Mouse (Mus musculus) inflammation-experienced regulatory T-cells, adult 16 weeks (primary cell): ENCODE results near the gene Olfr1220. TPM values are rescaled to one million over a fixed set of nuclear protein-coding genes. Genes with fewer than 3 reads are reported as not detected.

Experiments
- polyA plus RNA-seq: library from polyadenylated mRNA; unstranded; fragments of 100-300 nt; shearing (Covaris generic); gene quantifications from one replicate; pipeline ENCODE4 v1.2.1, GENCODE M21; 2017

Olfr1220 gene
- not detected for polyA plus RNA-seq

DNA sequence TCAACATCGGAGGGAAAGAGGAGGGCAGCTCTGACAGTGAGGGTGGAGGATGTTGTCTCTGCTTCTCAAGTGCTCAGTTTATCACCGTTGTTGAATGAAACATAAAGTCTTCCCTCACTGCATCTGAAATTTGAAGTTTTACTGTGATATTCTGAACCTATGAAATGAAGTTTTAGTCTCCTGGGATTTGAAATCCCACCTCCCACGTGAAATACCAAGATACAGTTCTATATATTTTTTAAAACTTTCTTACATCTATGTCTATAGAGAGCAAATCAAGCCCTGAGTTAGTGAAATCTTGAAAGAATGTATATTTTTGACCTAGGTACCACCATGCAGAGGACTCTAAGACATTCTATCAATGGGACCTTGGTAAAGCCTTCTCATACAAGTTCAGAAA, at the start of gene Olfr1220:
Gene Olfr1220 (minus strand): TSS at position 101 of the 400 bp plus-strand sequence.

DNA sequence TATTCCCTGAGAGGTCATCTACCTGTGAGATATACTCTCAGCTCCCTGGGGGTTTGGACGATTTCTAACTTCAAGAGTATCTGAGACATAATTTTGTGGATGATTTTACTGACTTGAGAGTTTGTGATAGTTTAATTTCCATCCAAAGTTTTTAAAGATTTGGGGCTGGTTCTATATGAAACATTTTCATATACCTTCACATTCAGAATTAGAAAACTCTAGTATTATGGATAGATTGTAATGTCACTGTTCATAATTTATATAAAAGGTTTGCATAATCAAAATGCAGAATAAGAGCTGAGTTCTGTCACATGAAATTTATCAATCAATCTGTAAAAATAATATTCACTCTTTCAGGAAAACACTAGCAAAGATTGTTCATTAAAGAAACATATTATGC, 44.8 kb upstream of the Olfr1220 start, which contains the start of gene Olfr1223:
Gene Olfr1223 (minus strand): TSS at position 101 of the 400 bp plus-strand sequence.

DNA sequence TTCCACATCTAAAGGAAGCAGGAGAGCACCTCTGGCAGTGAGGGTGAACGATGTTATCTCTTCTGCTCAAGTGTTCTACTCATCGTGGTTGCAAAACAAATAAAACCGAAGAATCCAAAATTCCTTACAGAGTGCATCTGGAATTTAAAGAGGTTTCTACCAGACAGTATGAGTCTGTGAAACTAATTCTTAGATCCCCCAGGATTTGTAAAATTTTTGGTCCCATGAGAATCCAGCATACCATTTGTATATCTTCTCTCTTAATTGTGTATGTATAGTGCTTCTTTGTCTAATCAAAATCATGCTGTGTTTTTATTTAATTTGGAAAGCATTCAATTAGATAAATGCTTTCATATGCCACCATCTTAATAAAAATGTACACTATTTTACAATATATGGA, 26.3 kb upstream of the Olfr1220 start, which contains the start of gene Olfr1222:
Gene Olfr1222 (minus strand): TSS at position 101 of the 400 bp plus-strand sequence.

DNA sequence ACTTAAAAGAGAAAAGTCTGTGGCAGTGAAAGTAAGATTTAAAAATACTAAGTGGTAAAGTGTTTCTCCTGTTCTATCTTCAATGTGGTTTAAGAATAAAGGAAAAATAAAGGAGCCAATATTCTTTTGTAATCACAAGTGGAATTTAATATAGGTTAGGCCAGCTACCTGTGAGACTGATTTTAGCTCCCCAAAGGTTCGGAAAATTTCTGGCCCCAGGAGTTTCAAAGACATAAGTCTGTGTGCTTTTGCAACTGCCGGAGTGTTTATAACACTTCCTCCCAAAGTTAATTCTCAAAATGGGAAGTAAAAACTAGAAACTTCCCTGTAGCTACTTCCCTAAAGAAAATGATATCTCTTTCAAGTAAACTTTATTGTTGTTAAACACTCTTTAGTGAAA, 10.5 kb upstream of the Olfr1220 start, which contains the start of gene Olfr1221:
Gene Olfr1221 (minus strand): TSS at position 101 of the 400 bp plus-strand sequence.

DNA sequence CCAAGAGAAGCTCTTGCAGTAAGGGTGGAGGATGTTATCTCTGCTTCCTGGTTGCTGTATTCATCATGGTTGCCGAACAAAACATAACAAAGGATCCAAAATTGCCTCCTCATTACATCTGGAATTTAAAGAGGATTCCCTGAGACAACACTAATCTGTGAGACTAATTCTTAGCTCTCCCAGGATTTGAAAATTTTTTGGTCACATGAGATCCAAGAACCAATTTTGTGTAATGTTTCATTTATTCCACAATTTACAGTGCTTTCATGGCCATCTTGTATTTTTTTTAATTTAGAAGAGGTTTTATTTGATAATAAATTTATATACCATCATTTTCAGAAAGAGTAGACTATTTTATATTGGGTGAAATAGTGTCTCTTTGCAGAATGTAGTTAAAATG, 23.2 kb downstream of the Olfr1220 start, which contains the start of gene Olfr1219:
Gene Olfr1219 (minus strand): TSS at position 101 of the 400 bp plus-strand sequence.

DNA sequence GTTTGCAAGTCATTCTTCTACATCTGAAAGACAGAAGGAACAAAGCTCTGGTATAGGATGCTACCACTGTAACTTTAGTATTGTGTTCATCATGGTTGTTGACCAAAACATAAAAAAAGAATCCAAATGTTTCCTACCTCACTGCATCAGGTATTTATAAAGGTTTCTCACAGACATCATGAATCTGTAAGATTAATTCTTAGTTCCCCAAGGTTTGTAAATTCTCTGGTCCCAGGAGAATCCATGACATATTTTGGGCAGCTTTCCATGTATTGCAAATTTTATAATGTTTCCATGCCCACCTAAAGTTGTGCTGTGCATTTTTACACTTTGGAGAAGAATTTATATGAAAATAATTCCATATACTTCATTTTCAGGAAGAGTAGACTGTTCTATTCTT, 45.5 kb downstream of the Olfr1220 start, which contains the start of gene Olfr1218:
Gene Olfr1218 (minus strand): TSS at position 101 of the 400 bp plus-strand sequence.

Other genes with a start within 250 kb of the Olfr1220 start
- gene Olfr1206, start 243.6 kb downstream of the Olfr1220 start, polyA plus RNA-seq = not detected
- gene Olfr1208, start 204.5 kb downstream of the Olfr1220 start, polyA plus RNA-seq = not detected
- not detected for gene Olfr1209, start 191.7 kb downstream of the Olfr1220 start, polyA plus RNA-seq
- gene Olfr1211, start 168.7 kb downstream of the Olfr1220 start, polyA plus RNA-seq = not detected
- gene Olfr1212, start 152.9 kb downstream of the Olfr1220 start, polyA plus RNA-seq = not detected
- gene Gm13762, start 126.6 kb downstream of the Olfr1220 start, polyA plus RNA-seq = not detected
- not detected for gene Olfr1214, start 114.2 kb downstream of the Olfr1220 start, polyA plus RNA-seq
- not detected for gene Olfr1215, start 99.9 kb downstream of the Olfr1220 start, polyA plus RNA-seq
- not detected for gene Olfr1216, start 88.5 kb downstream of the Olfr1220 start, polyA plus RNA-seq
- not detected for gene Olfr1217, start 74.8 kb downstream of the Olfr1220 start, polyA plus RNA-seq
- not detected for gene Olfr1218, start 45.6 kb downstream of the Olfr1220 start, polyA plus RNA-seq
- gene Olfr1219, start 23.3 kb downstream of the Olfr1220 start, polyA plus RNA-seq = not detected
- not detected for gene Olfr1221, start 10.4 kb upstream of the Olfr1220 start, polyA plus RNA-seq
- not detected for gene Olfr1222, start 26.2 kb upstream of the Olfr1220 start, polyA plus RNA-seq
- gene Olfr1223, start 44.7 kb upstream of the Olfr1220 start, polyA plus RNA-seq = not detected
- not detected for gene Olfr1224-ps1, start 57.3 kb upstream of the Olfr1220 start, polyA plus RNA-seq
- gene Olfr1225, start 67.8 kb upstream of the Olfr1220 start, polyA plus RNA-seq = not detected
- not detected for gene Olfr1226, start 93.2 kb upstream of the Olfr1220 start, polyA plus RNA-seq
- gene Olfr1228, start 147.2 kb upstream of the Olfr1220 start, polyA plus RNA-seq = not detected
- gene Olfr1229, start 181.2 kb upstream of the Olfr1220 start, polyA plus RNA-seq = not detected
- gene Olfr1230, start 190.4 kb upstream of the Olfr1220 start, polyA plus RNA-seq = not detected
- not detected for gene Olfr1231, start 200.2 kb upstream of the Olfr1220 start, polyA plus RNA-seq
- gene Olfr1232, start 222.8 kb upstream of the Olfr1220 start, polyA plus RNA-seq = not detected
- not detected for gene Olfr1233, start 235.6 kb upstream of the Olfr1220 start, polyA plus RNA-seq